Mouse (Mus musculus): ENCODE results near the gene Dnajb13.

DNA sequence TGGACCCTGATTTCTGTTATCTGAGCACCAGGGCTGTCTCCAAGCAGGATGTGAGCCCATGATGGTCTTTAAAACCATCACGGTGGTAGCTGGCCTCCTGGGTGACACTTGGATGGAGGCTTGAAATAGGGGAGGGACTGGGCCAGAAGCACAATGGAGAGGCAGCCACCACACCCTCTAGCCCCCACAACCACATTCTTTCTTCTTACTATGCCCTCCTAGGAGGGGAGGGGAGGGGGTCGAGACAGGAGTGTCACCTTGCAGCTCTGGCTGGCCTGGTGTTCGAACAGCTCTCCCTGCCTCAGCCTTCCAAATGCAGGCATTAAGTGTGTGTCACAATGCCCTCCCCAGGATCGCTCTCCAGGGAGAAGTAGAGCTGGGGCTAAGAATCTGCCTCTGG lies 17.4 kb downstream of the Dnajb13 start:
- TF ChIP-seq CTCF (IDR thresholded peaks at IDR 0.05; ENCODE audit: borderline replicate concordance, control insufficient read depth, extremely low read depth, insufficient read depth, low read length, poor library complexity) (no peak), POLR2A (IDR thresholded peaks at IDR 0.05; ENCODE audit: control insufficient read depth, extremely low read depth, insufficient read depth, low read length, poor library complexity) (no peak)

Data from thymus, adult 2 months (tissue).